Mouse (Mus musculus) heart, postnatal 0 days (tissue): ENCODE data around the gene Itga10. TPM values are rescaled to one million over a fixed set of nuclear protein-coding genes. Genes with fewer than 3 reads are reported as not detected.

Experiments used
- ATAC-seq: fragments of 200-750 bp; cut with Nextera tagmentation; 2 replicates; pipeline ENCODE4 v1.8.0; 2017; ENCODE audit warnings: low read depth, moderate number of reproducible peaks, moderate library complexity; ENCODE audit not compliant: insufficient read depth
- DNase-seq: peaks from one replicate; pipeline ENCODE4 v3.0.0-alpha.2; 2016; ENCODE audit warnings: low spot score
- H3K27ac ChIP-seq: fragments of 300-500 bp; sonication (generic); 2 replicates; pipeline ENCODE4 v1.5.1; 2014; ENCODE audit warnings: low read depth, mild to moderate bottlenecking
- H3K27me3 ChIP-seq: fragments of 300-500 bp; sonication (generic); 2 replicates; pipeline ENCODE4 v1.6.1; 2014; ENCODE audit warnings: low read length, mixed read lengths; ENCODE audit not compliant: control insufficient read depth, insufficient read depth
- H3K36me3 ChIP-seq: fragments of 300-500 bp; sonication (generic); replicated peaks from 2 replicates; pipeline ENCODE4 v1.6.1; 2014; ENCODE audit warnings: low read length, mixed read lengths; ENCODE audit not compliant: control insufficient read depth, insufficient read depth
- H3K4me1 ChIP-seq: fragments of 300-500 bp; sonication (generic); 2 replicates; pipeline ENCODE4 v1.6.1; 2014; ENCODE audit warnings: antibody characterized with exemption; ENCODE audit not compliant: control insufficient read depth, insufficient read depth
- H3K4me2 ChIP-seq: fragments of 300-500 bp; sonication (generic); 2 replicates; pipeline ENCODE4 v1.6.1; 2014; ENCODE audit warnings: low read depth, mild to moderate bottlenecking, low read length, moderate library complexity
- H3K4me3 ChIP-seq: fragments of 300-500 bp; sonication (generic); 2 replicates; pipeline ENCODE4 v1.5.1; 2014; ENCODE audit warnings: low read depth, low read length
- H3K9ac ChIP-seq: fragments of 300-500 bp; sonication (generic); replicated peaks from 2 replicates; pipeline ENCODE4 v1.6.1; 2014; ENCODE audit warnings: low read depth, low read length, mixed read lengths
- H3K9me3 ChIP-seq: fragments of 300-500 bp; sonication (generic); replicated peaks from 2 replicates; pipeline ENCODE4 v1.6.1; 2016; ENCODE audit warnings: low read length; ENCODE audit not compliant: control insufficient read depth
- CTCF ChIP-seq: IDR thresholded peaks from 2 replicates; pipeline ENCODE4 v1.5.1; 2016; ENCODE audit warnings: antibody characterized with exemption, control low read depth, low read depth
- EP300 ChIP-seq: IDR thresholded peaks from 2 replicates; pipeline ENCODE4 v1.6.1; 2016; ENCODE audit warnings: antibody characterized with exemption, low read depth
- WGBS: fragments of 180-500 bp; shearing (Covaris S2); extraction: QIAGEN DNeasy Blood & Tissue Kit; methylation state at CpG from one replicate; pipeline ENCODE4 v1.1.7; 2014; 5-methylcytosine and 5-hydroxymethylcytosine counted together
- polyA plus RNA-seq: library from polyadenylated mRNA; unstranded; fragments of >200 nt; fragmentation: Nextera tagmentation; extraction: Ambion mirVana; gene quantifications from 2 replicates; pipeline ENCODE4 v1.2.1, GENCODE M21; 2015
- total RNA-seq: library from RNA; depleted of rRNA; stranded (reverse); fragments of >200 nt; gene quantifications from 2 replicates; pipeline ENCODE4 v1.2.3, GENCODE M21; 2014; ENCODE audit warnings: low replicate concordance

Itga10 gene
- total and polyA plus RNA-seq, 2 experiments from 2014 or later = 0.45 to 4.2 TPM

DNA sequence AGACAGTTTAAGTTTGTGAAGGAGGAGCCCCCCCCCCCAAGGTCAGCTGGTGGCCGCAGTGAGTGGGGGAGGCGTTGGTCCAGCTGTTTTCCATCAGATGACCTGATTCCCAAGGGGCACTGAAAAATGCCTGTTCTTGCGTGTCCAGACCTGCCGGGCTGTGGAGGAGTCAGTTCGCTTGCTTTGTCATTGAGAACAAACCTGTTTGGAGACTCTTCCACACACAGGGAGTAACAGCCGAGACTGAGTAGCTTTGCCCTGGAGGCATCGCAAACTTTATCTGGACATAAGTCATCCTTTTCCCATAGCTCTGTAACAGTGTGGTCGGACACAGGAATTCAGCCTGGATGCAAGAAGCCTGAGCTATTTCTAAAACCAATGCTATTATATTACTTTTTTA is 29.1 kb downstream of the Itga10 start:
- Histone ChIP-seq H3K4me1 (no peaks in the 10 kb centered on the region), H3K9me3 (no peaks in the 10 kb centered on the region), H3K4me2 (no peak overlapping the region), H3K27me3 (peaks cover 8% of the 10 kb centered on the region; the same call in 1 of the 2 replicates), H3K9ac (no peak overlapping the region), H3K4me3 (no peak overlapping the region), H3K36me3 (no peaks in the 10 kb centered on the region), H3K27ac (no peak overlapping the region)
- TF ChIP-seq EP300 (no peak), CTCF (no peak)
- ATAC-seq (no peak), DNase-seq (no peak)
- WGBS = 57% methylated on average over 8 of the region's 8 CpGs

DNA sequence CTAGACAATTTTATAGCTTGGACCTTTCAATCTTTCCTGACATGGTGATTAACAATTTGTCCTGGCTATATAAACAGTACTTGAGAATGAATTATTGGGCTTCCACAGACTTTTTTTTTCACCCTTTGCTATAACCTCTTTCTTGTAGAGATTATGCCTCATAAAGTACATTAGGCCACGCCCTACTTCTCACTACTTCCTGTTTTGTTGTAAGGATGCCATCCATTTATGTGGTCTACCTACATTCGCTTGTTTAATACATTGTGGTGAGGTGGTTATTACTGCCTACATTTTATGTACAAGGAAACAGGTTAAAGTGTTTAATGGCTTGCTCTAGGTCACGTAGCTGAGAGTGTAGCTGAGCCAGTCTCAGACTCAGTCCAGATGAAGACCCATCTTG is 29.8 kb downstream of the Itga10 start:
- ATAC-seq = no peak
- H3K9me3 ChIP-seq = no peaks in the 10 kb centered on the region
- 81% methylated on average over 3 of the region's 3 CpGs for whole genome bisulfite sequencing
- H3K4me2 ChIP-seq = no peak overlapping the region
- H3K4me1 ChIP-seq = no peaks in the 10 kb centered on the region
- no peak overlapping the region for H3K27ac ChIP-seq
- no peak overlapping the region for H3K9ac ChIP-seq
- H3K4me3 ChIP-seq = no peak overlapping the region
- TF ChIP-seq EP300 (no peak), CTCF (no peak)
- DNase-seq = no peak
- H3K36me3 ChIP-seq = no peaks in the 10 kb centered on the region
- peaks cover 15% of the 10 kb centered on the region; the same call in 1 of the 2 replicates for H3K27me3 ChIP-seq

DNA sequence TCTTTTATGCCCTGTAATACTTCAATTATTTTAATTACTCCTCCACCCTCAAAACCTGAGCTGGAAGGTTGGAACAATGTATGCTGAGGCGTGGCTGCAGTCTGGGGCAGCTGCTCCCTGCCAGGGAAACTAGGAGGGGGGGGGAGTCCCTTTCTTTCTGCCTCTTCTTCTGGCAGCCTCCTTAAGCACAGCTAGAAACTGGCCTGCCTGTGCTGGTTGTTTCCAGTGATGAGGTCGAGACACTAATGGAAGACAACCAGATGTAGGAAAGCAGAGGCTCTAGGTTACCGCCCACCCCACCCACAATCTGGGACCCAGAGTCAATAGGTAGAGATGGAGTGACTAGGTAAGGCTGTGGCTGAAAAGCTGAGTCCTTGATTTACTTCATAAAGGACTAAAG is 30.3 kb downstream of the Itga10 start:
- ATAC-seq (no peak), DNase-seq (no peak)
- Histone ChIP-seq H3K4me2 (no peak overlapping the region), H3K4me1 (no peaks in the 10 kb centered on the region), H3K36me3 (no peaks in the 10 kb centered on the region), H3K9ac (no peak overlapping the region), H3K9me3 (no peaks in the 10 kb centered on the region), H3K4me3 (no peak overlapping the region), H3K27me3 (peaks cover 16% of the 10 kb centered on the region; the same call in 1 of the 2 replicates), H3K27ac (no peak overlapping the region)
- no peak for TF ChIP-seq CTCF
- no peak for TF ChIP-seq EP300
- 64% methylated on average over 3 of the region's 3 CpGs for WGBS

DNA sequence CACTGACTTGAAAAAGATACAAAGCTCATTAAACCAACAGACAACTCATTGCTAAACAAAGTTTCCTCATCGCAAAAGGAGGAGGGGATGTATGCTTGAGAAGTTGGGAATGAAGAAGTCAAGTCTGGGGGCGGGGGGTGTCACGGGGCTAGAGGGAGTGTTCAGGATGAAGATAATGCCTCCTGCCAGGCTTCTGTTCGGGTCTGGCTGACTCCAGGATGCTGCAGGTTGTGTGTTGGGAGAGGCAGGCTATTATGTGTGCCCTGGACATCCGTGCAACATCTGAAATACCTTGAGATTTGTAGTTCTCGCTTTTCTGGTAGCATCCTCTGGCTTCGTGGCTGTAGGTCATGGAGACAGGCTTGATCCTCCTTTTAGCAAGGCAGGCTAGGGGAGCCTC is 33.1 kb downstream of the Itga10 start:
- Histone ChIP-seq H3K36me3 (no peaks in the 10 kb centered on the region), H3K9me3 (no peaks in the 10 kb centered on the region), H3K4me2 (no peak overlapping the region), H3K27ac (no peak overlapping the region), H3K4me3 (no peak overlapping the region), H3K4me1 (no peaks in the 10 kb centered on the region), H3K9ac (no peak overlapping the region), H3K27me3 (peaks cover 14% of the 10 kb centered on the region)
- WGBS = 61% methylated on average over 7 of the region's 7 CpGs
- TF ChIP-seq CTCF = no peak
- no peak for TF ChIP-seq EP300
- ATAC-seq (no peak), DNase-seq (no peak)

DNA sequence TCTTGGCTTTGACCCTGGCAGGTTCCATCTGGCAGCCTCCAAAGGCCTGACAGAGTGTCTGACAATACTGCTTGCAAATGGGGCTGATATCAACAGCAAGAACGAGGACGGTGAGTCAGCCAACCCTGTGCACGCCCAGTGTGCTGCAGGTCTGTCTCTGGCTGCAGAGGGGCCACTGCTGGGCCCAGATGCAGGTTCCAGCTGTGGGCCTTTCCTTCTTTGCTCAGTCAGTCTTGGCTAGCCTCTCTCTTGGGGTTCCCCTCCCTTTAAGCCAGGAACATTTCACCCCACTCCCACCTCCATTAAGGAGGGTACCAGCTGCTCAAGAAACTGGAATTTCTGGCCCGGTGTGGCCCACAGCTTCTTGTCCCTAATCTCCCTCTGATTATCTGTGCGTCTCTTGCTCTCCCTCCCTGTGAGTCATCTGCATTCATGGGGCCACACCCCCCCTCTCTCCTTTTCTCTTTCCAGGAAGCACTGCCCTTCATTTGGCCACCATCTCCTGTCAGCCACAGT is 33.8 kb downstream of the Itga10 start:
- WGBS = 13% methylated on average over 5 of the region's 5 CpGs
- DNase-seq (no peak), ATAC-seq (no peak)
- TF ChIP-seq EP300 (no peak), CTCF (no peak)
- Histone ChIP-seq H3K27ac (no peak overlapping the region), H3K4me3 (no peak overlapping the region), H3K9me3 (no peaks in the 10 kb centered on the region), H3K4me2 (no peak overlapping the region), H3K9ac (no peak overlapping the region), H3K36me3 (no peaks in the 10 kb centered on the region), H3K27me3 (peaks cover 19% of the 10 kb centered on the region), H3K4me1 (no peaks in the 10 kb centered on the region)

DNA sequence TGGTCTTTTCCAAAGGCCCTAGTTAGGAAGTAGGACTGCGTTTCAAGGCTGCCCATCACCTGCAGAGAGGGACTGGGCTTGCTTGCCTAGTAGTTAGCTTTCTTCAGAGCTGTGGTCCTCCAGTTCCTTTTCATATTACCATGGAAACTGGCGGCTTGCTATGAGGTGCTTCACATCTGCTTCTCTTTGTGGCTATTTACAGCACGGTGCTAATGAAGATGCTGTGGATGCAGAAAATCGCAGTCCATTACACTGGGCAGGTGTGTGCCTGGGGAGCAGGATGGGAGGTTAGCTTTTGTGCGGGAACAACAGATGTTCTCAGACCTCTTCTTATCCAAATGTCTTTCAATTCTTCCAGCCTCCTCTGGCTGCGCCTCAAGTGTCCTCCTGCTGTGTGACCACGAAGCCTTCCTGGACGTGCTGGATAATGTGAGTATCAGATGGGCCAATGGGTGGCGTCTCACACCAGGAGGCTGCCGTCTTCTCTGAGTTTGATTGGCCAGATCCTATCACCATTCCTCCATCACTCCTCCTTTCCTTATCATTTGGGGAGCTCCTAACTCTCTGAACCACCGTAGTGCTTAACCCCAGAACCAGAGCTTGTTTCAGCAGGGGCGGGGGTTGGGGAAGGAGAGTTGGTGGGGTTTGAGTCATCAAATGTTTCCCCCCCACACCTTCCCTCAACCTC is 35.0 kb downstream of the Itga10 start:
- TF ChIP-seq CTCF (no peak), EP300 (no peak)
- H3K4me3 ChIP-seq = no peak overlapping the region
- DNase-seq = no peak
- H3K9me3 ChIP-seq = no peaks in the 10 kb centered on the region
- H3K27ac ChIP-seq = no peak overlapping the region
- no peak overlapping the region for H3K9ac ChIP-seq
- H3K36me3 ChIP-seq = no peaks in the 10 kb centered on the region
- no peak for ATAC-seq
- no peaks in the 10 kb centered on the region for H3K4me1 ChIP-seq
- H3K4me2 ChIP-seq = no peak overlapping the region
- WGBS = 31% methylated on average over 12 of the region's 12 CpGs
- peaks cover 29% of the 10 kb centered on the region for H3K27me3 ChIP-seq
